8 mouse cellular contexts compared by ENCODE assay signal in the genomic region with DNA sequence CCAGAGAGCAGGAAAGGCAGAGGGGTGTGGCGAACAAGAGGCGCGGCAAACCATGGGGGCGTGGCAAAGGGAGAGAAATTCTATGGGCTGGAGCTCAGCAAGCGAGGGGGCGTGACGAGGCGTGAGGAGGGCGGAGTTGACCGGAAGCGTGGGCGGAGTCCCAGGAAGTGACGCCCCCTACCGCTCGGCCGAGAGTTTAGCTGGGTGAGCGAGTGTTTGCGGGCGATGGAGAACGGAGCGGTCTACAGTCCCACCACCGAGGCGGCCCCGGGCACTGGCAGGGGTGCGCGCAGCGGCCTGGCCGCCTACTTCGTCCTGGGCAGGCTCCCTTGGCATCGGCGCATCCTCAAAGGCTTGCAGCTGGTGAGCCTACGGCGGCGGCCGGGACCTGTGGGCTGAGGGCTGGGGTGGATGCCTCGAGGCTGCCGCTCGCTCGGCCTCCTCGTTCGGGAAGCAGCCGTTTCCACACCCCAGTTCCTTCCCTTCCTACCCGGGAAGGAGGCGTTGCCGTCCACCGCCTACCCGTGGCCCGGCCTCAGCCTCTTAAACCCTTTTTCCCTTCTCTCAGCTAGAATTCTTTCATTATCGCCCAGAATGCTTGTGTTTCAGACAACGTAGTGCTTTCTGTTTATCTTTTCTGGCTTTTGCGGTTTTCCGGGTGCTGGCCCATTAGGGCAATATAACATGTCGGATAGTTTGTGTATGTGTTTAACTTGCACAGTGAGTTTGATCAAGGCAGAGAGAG. TPM values are rescaled to one million over a fixed set of nuclear protein-coding genes. Genes with fewer than 3 reads are reported as not detected.
A peak's percentile ranks its signal among the peaks of the same experiment; 100 is the strongest.
DNase-seq lines count a peak whose midpoint lies in the region; ATAC-seq lines count a peak whose summit lies in the region.

A gene (plus strand): TSS at position 106 of the 745 bp plus-strand sequence.

- H3K36me3 ChIP-seq in hindbrain, embryonic 11.5 days (ENCODE audit: control insufficient read depth, insufficient read depth, low read length), result no peaks in the 10 kb centered on the region

- peak; percentile 93 for ATAC-seq in hindbrain, embryonic 11.5 days (ENCODE audit: low FRiP score)

- H3K4me1 ChIP-seq in hindbrain, embryonic 11.5 days (replicated peaks; ENCODE audit: control insufficient read depth, insufficient read depth, low read length), result peaks cover 7% of the 10 kb centered on the region

- peak within 1 kb of the TSS; percentile 74 for H3K9ac ChIP-seq in hindbrain, embryonic 11.5 days (ENCODE audit: low read depth, low read length)

- DNase-seq in Muller cell, postnatal 12 days (ENCODE audit: inconsistent ontology term), result peak; percentile 97
- peak; percentile 93 for DNase-seq in cerebellum, adult 9-11 months
- peak; percentile 91 to 96 for DNase-seq in frontal cortex, adult 2 months (ENCODE audit: extremely low spot score in 1 of 2, low spot score in 1 of 2)
- DNase-seq in hindbrain, embryonic 11.5 days (ENCODE audit: low spot score), result peak; percentile 97
- DNase-seq in layer of hippocampus, postnatal 10 days (ENCODE audit: low spot score in 2 of 2), result peak; percentile 97 to 98
- DNase-seq in lung, postnatal 10 days, result peak; percentile 99
- DNase-seq in ovary, postnatal 36 days (ENCODE audit: low spot score), result peak; percentile 98
- DNase-seq in thymus, postnatal 25 days, result peak; percentile 99

- peak within 1 kb of the TSS; percentile 47 for H3K27ac ChIP-seq in hindbrain, embryonic 11.5 days (ENCODE audit: low read depth, low read length)

- peak within 1 kb of the TSS; percentile 74 for H3K4me2 ChIP-seq in hindbrain, embryonic 11.5 days (replicated peaks; ENCODE audit: low read depth, low read length)

- H3K27me3 ChIP-seq in hindbrain, embryonic 11.5 days (ENCODE audit: control insufficient read depth, insufficient read depth, low read length), result no peaks in the 10 kb centered on the region

- under 1% methylated on average over 50 of the region's 53 CpGs for WGBS in hindbrain, embryonic 11.5 days

- no peaks in the 10 kb centered on the region for H3K9me3 ChIP-seq in hindbrain, embryonic 11.5 days (ENCODE audit: control insufficient read depth, low read length)

- H3K4me3 ChIP-seq in hindbrain, embryonic 11.5 days (ENCODE audit: low read depth, low read length), result peak within 1 kb of the TSS; percentile 58

RNA-seq across cellular contexts. Expression of the gene that starts here (rescaled TPM):
- polyA plus RNA-seq in frontal cortex, adult 2 months (2012; rRNA removed), result 18.4 and 23.9 TPM in 2 replicates
- 22.7 and 26.6 TPM in 2 replicates for polyA plus RNA-seq in hindbrain, embryonic 11.5 days (2014; fragmentation: Nextera tagmentation; extraction: Ambion mirVana)
- total RNA-seq in layer of hippocampus, postnatal 10 days (2021), result 10 to 100 TPM; 26.3 to 30.5 TPM

Comparison
In these comparisons a context has a peak if more than half of its experiments do, and no peak if none do; other contexts are left out.
1. Peak in every context shown above with its lines: DNase-seq, ATAC-seq, H3K4me3 ChIP-seq and H3K27ac ChIP-seq.